Mouse (Mus musculus): ENCODE measurements at regions not wholly inside any gene's neighbourhood (a gene's known extent, or its start where the extent isn't known, plus 50 kb on each side); places are given as distances from the start of the nearest gene placed in this dataset.

GRCm38 (mm10) chr12:42369029-42369577, 882.9 kb upstream of the Lrrn3 start:
- WGBS, result 41% methylated on average over 2 of the region's 2 CpGs
- ATAC-seq, result peak; percentile 79

GRCm38 (mm10) chr12:42338996-42339680, 852.9 kb upstream of the Lrrn3 start:
- Histone ChIP-seq H3K9me3 (no peaks in the 10 kb centered on the region), H3K36me3 (no peaks in the 10 kb centered on the region), H3K4me1 (replicated peaks) (no peaks in the 10 kb centered on the region), H3K27me3 (no peaks in the 10 kb centered on the region), H3K4me3 (replicated peaks) (no peak overlapping the region), H3K9ac (replicated peaks) (no peak overlapping the region), H3K4me2 (replicated peaks) (no peak overlapping the region), H3K27ac (no peak overlapping the region)
- 49% methylated on average over 3 of the region's 3 CpGs for WGBS
- no peak for ATAC-seq

More at GRCm38 (mm10) chr12:42369029-42369577, 882.9 kb upstream of the Lrrn3 start:
- no peaks in the 10 kb centered on the region for H3K9me3 ChIP-seq
- no peaks in the 10 kb centered on the region for H3K36me3 ChIP-seq
- no peak overlapping the region for H3K27ac ChIP-seq
- no peaks in the 10 kb centered on the region for H3K27me3 ChIP-seq
- H3K4me1 ChIP-seq (replicated peaks), result peaks cover 5% of the 10 kb centered on the region
- H3K4me2 ChIP-seq (replicated peaks), result no peak overlapping the region
- H3K4me3 ChIP-seq (replicated peaks), result no peak overlapping the region
- no peak overlapping the region for H3K9ac ChIP-seq (replicated peaks)

GRCm38 (mm10) chr12:42306429-42306828, 820.2 kb upstream of the Lrrn3 start:
- H3K4me3 ChIP-seq (replicated peaks), result no peak overlapping the region
- no peak overlapping the region for H3K27ac ChIP-seq
- no peaks in the 10 kb centered on the region for H3K27me3 ChIP-seq
- no peaks in the 10 kb centered on the region for H3K4me1 ChIP-seq (replicated peaks)
- 85% methylated on average over 6 of the region's 6 CpGs for WGBS
- no peak for ATAC-seq
- no peaks in the 10 kb centered on the region for H3K9me3 ChIP-seq
- H3K4me2 ChIP-seq (replicated peaks), result no peak overlapping the region
- no peaks in the 10 kb centered on the region for H3K36me3 ChIP-seq
- H3K9ac ChIP-seq (replicated peaks), result no peak overlapping the region

GRCm38 (mm10) chr12:42277241-42278032, 791.2 kb upstream of the Lrrn3 start:
- no peaks in the 10 kb centered on the region for H3K27me3 ChIP-seq
- no peak overlapping the region for H3K27ac ChIP-seq
- H3K9ac ChIP-seq (replicated peaks), result no peak overlapping the region
- no peak overlapping the region for H3K4me3 ChIP-seq (replicated peaks)
- no peaks in the 10 kb centered on the region for H3K36me3 ChIP-seq
- WGBS, result 88% methylated on average over 9 of the region's 9 CpGs
- H3K4me2 ChIP-seq (replicated peaks), result no peak overlapping the region
- no peaks in the 10 kb centered on the region for H3K9me3 ChIP-seq
- H3K4me1 ChIP-seq (replicated peaks), result no peaks in the 10 kb centered on the region
- no peak for ATAC-seq

DNA sequence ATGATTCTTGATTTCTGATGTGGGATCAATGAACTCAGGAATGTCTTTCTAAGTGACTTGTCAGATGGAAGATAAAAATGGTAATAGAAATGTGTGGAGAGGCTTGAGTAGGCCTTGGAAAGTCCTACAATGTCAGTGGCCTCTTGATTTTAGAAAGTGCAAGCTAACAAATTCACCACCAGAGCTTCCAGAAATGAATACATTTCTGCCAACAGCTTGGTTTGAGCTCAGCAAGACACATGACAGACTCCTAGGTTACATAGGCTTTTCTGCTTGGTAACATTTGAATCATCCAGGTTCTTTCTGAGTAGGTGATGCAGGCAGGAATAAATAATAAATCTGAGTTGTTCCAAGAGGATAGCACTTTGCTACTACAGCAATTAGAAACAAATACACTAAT, 764.2 kb upstream of the Lrrn3 start:
- no peaks in the 10 kb centered on the region for H3K27me3 ChIP-seq
- H3K9me3 ChIP-seq, result no peaks in the 10 kb centered on the region
- H3K4me1 ChIP-seq (replicated peaks), result no peaks in the 10 kb centered on the region
- H3K27ac ChIP-seq, result no peak overlapping the region
- H3K4me2 ChIP-seq (replicated peaks), result no peak overlapping the region
- H3K36me3 ChIP-seq, result no peaks in the 10 kb centered on the region
- H3K9ac ChIP-seq (replicated peaks), result no peak overlapping the region
- H3K4me3 ChIP-seq (replicated peaks), result no peak overlapping the region
- ATAC-seq, result no peak

DNA sequence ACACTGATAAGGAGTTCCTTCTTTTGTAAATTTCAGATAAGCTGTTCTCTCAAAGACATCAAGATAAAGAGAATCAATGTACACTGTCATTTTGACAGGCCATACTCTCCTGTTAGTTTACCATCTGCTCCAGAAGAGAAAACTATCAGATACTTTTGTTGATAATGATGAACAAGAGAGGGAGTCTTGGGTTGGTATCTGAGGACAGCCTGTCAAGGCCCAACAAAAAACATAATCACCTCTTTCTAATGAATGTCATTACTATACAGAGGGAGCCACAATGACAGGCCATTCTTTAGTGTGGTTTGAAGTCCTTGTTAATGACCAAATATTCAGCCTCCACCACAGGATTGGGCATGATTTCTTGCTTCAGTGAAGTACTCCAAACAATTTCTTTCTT, 743.0 kb upstream of the Lrrn3 start:
- H3K36me3 ChIP-seq, result no peaks in the 10 kb centered on the region
- no peak for ATAC-seq
- no peaks in the 10 kb centered on the region for H3K9me3 ChIP-seq
- H3K4me2 ChIP-seq (replicated peaks), result no peak overlapping the region
- no peak overlapping the region for H3K27ac ChIP-seq
- no peaks in the 10 kb centered on the region for H3K27me3 ChIP-seq
- no peaks in the 10 kb centered on the region for H3K4me1 ChIP-seq (replicated peaks)
- no peak overlapping the region for H3K9ac ChIP-seq (replicated peaks)
- H3K4me3 ChIP-seq (replicated peaks), result no peak overlapping the region

DNA sequence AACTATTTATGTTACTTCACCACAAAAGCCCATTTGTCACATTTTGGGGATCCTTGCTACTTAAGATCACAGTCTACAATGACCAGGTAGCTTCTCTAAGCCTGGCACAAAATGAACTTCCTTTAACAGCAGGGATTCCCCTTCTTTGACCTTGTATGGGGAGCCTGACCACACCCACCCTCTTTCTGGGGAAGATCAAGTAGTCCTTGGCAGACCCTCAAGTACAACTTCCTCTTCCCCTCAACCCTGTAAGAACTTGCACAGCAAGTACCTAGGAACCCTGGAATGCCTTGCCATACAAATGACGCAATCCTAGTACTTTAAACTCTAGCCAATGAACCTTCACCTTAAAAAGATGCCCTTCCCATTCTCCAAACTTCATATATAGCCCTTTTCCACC, 695.4 kb upstream of the Lrrn3 start:
- H3K4me3 ChIP-seq (replicated peaks), result no peak overlapping the region
- H3K27ac ChIP-seq, result no peak overlapping the region
- H3K4me2 ChIP-seq (replicated peaks), result no peak overlapping the region
- WGBS, result 82% methylated on average over 1 of the region's 1 CpGs
- no peaks in the 10 kb centered on the region for H3K4me1 ChIP-seq (replicated peaks)
- ATAC-seq, result no peak
- H3K9me3 ChIP-seq, result no peaks in the 10 kb centered on the region
- no peak overlapping the region for H3K9ac ChIP-seq (replicated peaks)
- no peaks in the 10 kb centered on the region for H3K27me3 ChIP-seq
- no peaks in the 10 kb centered on the region for H3K36me3 ChIP-seq

GRCm38 (mm10) chr12:42179947-42180669, 693.9 kb upstream of the Lrrn3 start:
- 57% methylated on average over 1 of the region's 1 CpGs for WGBS
- Histone ChIP-seq H3K36me3 (no peaks in the 10 kb centered on the region), H3K9me3 (no peaks in the 10 kb centered on the region), H3K27ac (no peak overlapping the region), H3K9ac (replicated peaks) (no peak overlapping the region), H3K4me2 (replicated peaks) (no peak overlapping the region), H3K27me3 (no peaks in the 10 kb centered on the region), H3K4me1 (replicated peaks) (no peaks in the 10 kb centered on the region), H3K4me3 (replicated peaks) (no peak overlapping the region)
- ATAC-seq, result no peak

GRCm38 (mm10) chr12:42147971-42148370, 661.7 kb upstream of the Lrrn3 start:
- ATAC-seq, result no peak
- 92% methylated on average over 4 of the region's 4 CpGs for WGBS
- no peak overlapping the region for H3K4me3 ChIP-seq (replicated peaks)
- no peak overlapping the region for H3K9ac ChIP-seq (replicated peaks)
- no peak overlapping the region for H3K27ac ChIP-seq
- H3K27me3 ChIP-seq, result no peaks in the 10 kb centered on the region
- no peaks in the 10 kb centered on the region for H3K4me1 ChIP-seq (replicated peaks)
- no peaks in the 10 kb centered on the region for H3K36me3 ChIP-seq
- no peaks in the 10 kb centered on the region for H3K9me3 ChIP-seq
- no peak overlapping the region for H3K4me2 ChIP-seq (replicated peaks)

DNA sequence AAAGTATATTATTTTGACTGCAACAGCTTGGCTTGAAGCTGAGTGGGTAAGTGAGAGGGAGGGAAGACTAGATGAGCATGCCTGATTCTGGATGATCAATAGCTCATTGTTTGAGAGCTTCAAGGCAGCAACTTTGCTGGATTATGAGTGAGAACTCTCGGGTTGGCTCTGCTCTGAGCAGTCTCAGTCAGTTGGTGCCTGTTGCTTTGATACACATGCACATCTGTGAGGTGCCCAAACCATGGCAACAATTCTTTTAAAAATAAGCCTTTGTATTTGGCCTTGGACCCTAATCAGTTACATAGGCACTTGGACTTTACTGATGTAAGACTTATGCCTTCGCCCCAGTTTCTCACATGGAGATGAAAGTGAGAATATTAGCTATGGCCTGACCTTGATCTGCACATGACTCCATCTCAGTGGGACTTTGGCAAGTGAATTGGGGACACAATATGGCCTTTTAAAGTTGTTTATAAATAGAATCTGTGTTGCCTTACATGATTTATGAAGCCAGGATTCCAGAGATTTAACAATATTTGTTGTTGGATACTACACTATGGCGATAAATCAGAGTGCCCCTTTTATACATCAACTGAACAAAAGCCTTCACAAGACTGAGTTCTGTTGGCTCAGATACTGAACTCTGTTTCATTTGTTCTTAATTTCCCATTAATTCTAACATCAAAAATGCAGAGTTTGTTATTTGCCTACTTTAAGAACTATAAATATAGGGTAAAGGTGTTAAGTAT, 652.6 kb upstream of the Lrrn3 start:
- H3K4me2 ChIP-seq (replicated peaks), result no peak overlapping the region
- no peak overlapping the region for H3K4me3 ChIP-seq (replicated peaks)
- no peak overlapping the region for H3K9ac ChIP-seq (replicated peaks)
- H3K4me1 ChIP-seq (replicated peaks), result peaks cover 10% of the 10 kb centered on the region; the same call in 1 of the 2 replicates
- peak; percentile 87 for ATAC-seq
- 52% methylated on average over 3 of the region's 3 CpGs for WGBS
- H3K27ac ChIP-seq, result peak overlapping the region; percentile 47; the same call in 1 of the 2 replicates
- H3K36me3 ChIP-seq, result no peaks in the 10 kb centered on the region
- H3K9me3 ChIP-seq, result no peaks in the 10 kb centered on the region
- no peaks in the 10 kb centered on the region for H3K27me3 ChIP-seq

GRCm38 (mm10) chr12:42138177-42138576, 651.9 kb upstream of the Lrrn3 start:
- Histone ChIP-seq H3K27ac (peak overlapping the region; percentile 47; the same call in 1 of the 2 replicates), H3K4me1 (replicated peaks) (peaks cover 10% of the 10 kb centered on the region; the same call in 1 of the 2 replicates), H3K36me3 (no peaks in the 10 kb centered on the region), H3K4me2 (replicated peaks) (no peak overlapping the region), H3K9ac (replicated peaks) (no peak overlapping the region), H3K4me3 (replicated peaks) (no peak overlapping the region), H3K27me3 (no peaks in the 10 kb centered on the region), H3K9me3 (no peaks in the 10 kb centered on the region)
- 0 out of 2 replicates have a peak, but pooled peaks have one; percentile 11 for ATAC-seq
- whole genome bisulfite sequencing, result 45% methylated on average over 5 of the region's 5 CpGs
